Mouse (Mus musculus) bone marrow macrophage, adult 2 months (primary cell): ENCODE results near the gene N4bp2l1.

ENCODE experiments used
- CTCF ChIP-seq: IDR thresholded peaks from 2 replicates; pipeline ENCODE4 v1.5.1; 2012; ENCODE audit warnings: low read depth, mild to moderate bottlenecking, low read length, moderate library complexity
- POLR2A ChIP-seq: IDR thresholded peaks from 2 replicates; pipeline ENCODE4 v1.6.1; 2012; ENCODE audit warnings: mild to moderate bottlenecking, low read depth, low read length, borderline replicate concordance

- no peak for TF ChIP-seq CTCF
- TF ChIP-seq POLR2A: no peak
Observed at GRCm38 (mm10) chr5:150578613-150579171, 18.3 kb downstream of the N4bp2l1 start.
